Mouse (Mus musculus) ES-Bruce4 (cell line): ENCODE results near the gene Samd5.

Experiments used
- CTCF ChIP-seq: IDR thresholded peaks from one replicate; pipeline ENCODE4 v1.8.1; 2011; ENCODE audit warnings: low read depth, low read length
- POLR2A ChIP-seq: IDR thresholded peaks from one replicate; pipeline ENCODE4 v1.8.1; 2011; ENCODE audit warnings: low read length; ENCODE audit not compliant: insufficient read depth

- TF ChIP-seq CTCF (no peak), POLR2A (no peak)
These were observed 84.4 kb downstream of the Samd5 start for GRCm38 (mm10) chr10:9590606-9591005.
